Mouse (Mus musculus) kidney, adult 9 months (tissue): Measurements from ENCODE around the gene D930048N14Rik.
A peak's percentile ranks its signal among the peaks of the same experiment; 100 is the strongest.
"Not testable (repeated sequence)": the region's sequence is repeated elsewhere in the genome, so short reads cannot be mapped to it uniquely, and the experiment has no call there.

ENCODE experiments used
- DNase-seq: peaks from one replicate; pipeline ENCODE4 v3.0.0; 2022

D930048N14Rik gene

DNA sequence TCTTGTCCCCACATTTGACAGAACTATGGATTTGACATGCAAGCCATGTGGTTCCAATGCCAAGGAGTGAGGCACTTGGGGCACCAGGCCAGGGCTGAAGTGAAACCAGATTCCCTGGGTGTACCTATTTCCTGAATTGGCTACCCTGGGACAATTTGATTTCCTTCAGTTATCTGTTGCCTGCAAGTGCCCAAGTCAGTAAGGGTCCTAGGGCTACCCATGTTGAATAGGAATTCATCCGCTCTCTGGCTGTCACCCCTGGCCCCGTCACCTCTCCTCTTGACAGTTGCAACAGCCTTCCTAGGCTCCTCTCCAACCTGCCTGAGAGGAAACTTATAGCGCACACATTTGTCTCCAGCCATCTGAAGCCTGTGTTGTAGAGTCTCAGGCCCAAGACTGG is 4.1 kb downstream of the D930048N14Rik start:
- no peak for DNase-seq

GRCm38 (mm10) chr11:51656798-51657521 is 6.2 kb downstream of the D930048N14Rik start:
- DNase-seq: peak; percentile 91

GRCm38 (mm10) chr11:51658291-51658690 is 7.5 kb downstream of the D930048N14Rik start:
- no peak for DNase-seq

DNA sequence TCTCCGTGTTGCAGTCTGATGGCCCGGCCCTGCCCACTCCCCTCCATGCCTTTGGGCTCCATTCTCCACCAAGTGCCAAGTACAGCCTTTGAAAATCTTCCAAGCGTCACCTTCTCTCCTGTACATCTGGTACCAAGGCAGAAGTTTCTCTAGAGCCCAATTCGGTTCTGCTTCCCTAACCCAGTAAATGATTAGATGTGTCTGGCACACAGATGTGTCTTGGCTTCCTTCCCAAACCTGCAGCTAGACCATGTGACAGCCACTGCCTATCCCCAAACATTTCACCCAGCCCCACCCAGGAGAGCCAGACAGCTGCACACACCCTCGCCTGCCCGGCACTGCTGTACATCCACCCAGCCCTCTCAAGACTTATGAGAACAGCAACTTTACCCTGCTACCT is 8.0 kb downstream of the D930048N14Rik start:
- DNase-seq: peak; percentile 97

GRCm38 (mm10) chr11:51661867-51662365 is 11.2 kb downstream of the D930048N14Rik start:
- peak; percentile 64 for DNase-seq

DNA sequence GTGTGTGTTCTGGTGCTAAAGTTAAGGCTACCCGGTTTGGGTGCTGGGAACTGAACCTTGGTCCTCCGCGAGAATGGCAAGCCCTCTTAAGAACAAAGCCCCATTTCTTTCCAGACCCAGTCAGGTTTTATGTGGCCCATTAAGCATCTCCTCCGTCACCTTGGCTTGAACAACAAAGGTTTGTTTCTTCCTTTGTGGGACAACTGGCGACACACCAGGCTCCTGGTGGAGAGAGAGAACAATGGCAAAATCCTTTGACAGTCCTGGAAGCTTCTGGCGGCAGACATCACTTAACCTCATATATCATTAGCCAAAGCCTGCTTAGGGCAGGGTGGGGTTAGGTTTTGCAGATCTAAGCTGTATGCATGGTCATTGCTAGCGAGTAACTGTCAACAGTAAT is 11.9 kb downstream of the D930048N14Rik start:
- no peak for DNase-seq

- DNase-seq: not testable (repeated sequence)
Measured at GRCm38 (mm10) chr11:51664747-51665146, 14.0 kb downstream of the D930048N14Rik start.

DNA sequence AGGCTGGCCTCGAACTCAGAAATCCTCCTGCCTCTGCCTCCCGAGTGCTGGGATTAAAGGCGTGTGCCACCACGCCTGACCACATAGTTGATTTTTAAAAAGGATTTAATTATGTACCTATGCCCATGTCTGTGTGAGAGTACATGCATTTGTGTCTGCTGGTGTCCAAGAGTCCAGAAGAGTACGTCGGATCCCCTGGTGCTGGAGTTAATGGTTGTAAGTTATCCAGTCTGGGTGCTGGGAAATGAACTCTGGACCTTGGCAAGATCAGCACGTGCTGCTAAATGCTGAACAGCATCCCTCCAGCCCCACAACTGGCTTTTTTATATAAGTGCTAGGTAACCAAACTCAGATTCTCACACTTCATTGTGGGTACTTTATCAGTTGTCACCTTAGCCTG is 20.1 kb downstream of the D930048N14Rik start:
- peak; percentile 54 for DNase-seq

- DNase-seq: no peak
Measured at GRCm38 (mm10) chr11:51671376-51671775, 20.6 kb downstream of the D930048N14Rik start.

DNA sequence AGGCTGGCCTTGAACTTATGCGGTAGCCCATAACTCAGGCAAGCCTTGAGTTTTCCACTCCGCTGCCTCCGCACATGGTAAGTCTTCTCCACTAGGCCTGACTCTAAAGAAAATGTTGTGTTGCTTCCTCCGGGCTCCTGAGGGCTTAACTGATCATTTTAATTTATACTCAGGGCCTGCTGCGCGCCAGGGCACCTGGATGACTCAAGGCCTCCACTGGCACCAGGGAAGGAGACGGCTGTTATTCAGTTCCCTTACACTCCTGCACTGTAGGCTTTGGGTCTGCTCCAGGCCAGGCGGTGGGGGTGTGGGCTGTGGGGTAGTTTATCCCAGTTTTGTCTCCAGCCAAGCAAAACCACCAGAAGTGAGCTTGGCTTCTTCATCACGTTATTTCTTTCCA is 22.5 kb downstream of the D930048N14Rik start:
- DNase-seq: no peak

DNA sequence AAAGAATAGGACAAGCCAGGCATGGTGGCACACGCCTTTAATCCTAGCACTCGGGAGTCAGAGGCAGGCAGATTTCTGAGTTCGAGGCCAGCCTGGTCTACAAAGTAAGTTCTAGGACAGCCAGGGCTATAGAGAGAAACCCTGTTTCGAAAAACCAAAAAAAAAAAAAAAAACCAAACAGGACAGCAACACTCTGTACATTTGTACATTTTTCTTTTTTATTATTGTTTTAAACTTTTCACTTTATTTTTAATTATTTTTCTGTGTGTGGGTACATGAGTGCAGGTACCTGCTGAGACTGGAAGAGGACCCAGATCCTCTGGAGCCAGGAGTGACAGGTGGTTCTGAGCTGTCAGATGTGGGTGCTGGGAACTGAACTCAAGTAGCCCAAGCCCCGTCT is 24.6 kb downstream of the D930048N14Rik start:
- DNase-seq: no peak

GRCm38 (mm10) chr11:51677737-51678418 is 27.1 kb downstream of the D930048N14Rik start:
- DNase-seq: no peak

DNA sequence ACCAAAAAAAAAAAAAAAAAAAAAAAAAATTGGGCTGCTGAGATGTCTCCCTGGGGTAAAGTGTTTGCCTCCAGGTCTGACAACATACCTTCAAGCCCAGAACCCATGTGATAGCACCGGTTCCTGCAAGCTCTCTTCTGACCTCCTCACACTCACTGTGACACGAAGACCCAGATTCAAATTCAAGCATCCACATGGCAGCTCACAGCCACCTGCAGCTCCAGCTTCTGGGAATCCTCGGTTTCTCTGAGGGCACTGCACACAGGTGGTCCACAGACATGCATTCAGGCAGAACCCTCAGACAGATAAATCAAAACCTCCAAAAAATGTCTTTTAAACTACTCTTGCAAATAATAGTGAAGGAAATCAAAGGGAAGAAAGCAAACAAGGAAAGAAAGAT is 28.7 kb downstream of the D930048N14Rik start:
- DNase-seq: no peak

- peak; percentile 92 for DNase-seq
Measured at GRCm38 (mm10) chr11:51681324-51681975, 30.7 kb downstream of the D930048N14Rik start.

DNA sequence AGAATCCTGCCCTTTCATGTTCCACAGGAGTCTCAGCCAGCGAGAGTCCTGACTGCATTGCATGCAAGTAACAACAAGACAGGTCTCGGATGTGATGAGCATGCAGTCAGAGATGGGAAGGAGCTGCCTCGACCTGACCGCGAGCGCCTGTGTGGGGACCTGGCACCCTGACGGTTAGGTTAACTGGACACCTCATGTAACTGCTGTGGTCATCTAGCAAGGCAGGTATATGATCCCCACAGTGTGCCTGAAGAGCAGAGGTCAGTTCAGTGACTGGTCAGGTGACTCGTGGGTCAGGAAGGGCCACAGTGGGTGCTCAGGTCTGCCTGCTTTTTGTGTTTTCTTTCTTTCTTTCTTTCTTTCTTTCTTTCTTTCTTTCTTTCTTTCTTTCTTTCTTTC is 31.2 kb downstream of the D930048N14Rik start:
- no peak for DNase-seq

DNA sequence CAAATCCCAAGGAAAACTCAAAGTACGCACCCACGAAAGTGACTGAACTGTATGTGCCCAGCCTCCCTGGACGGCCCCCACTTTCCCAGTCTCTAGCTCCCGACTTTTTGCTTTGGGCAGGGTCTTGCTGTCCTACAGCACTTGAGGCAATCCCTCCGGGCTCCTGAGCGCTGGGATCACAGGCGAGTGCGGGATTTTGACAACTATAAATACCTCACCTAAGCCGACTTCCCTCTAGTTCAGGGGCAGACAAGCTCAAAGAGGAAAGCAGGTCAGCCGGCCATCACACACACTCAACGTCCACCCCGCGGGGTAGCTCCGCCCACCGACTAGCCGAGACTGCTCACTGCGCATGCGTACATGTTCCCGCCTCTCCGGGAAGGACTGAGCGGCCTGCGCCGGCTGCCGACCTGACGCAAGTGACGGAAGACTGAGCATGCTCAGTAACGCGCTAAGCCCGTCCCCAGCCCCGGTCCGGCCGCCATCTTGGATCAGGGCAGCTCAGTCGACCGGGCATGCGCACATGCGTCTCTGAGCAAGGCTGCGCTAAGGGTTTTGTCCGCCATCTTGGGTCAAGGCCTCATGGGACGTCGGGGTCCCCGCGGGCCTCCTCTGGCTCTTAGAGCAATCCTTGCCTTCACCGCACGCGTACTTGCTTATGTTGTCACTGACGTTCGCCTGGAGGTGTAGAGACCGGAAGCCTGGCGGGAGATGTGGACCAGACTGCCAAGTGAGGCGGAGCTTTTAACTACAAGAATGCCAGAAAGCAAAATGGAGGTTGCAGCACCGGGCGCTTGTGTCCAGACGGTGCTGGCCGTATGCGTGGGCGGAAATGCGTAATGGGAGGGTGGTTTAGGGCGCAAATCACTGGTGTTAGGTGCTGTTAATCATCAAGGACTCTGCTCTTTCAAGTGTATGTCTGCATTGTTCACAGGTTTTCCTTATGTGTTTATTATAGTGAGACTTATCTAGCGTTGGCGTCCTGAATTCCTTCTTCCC is 37.9 kb downstream of the D930048N14Rik start, which contains the start of gene 0610009B22Rik:
TSS of gene 0610009B22Rik (minus strand) at position 545 of the 999 bp plus-strand sequence.
- DNase-seq: peak; percentile 100

- DNase-seq: no peak
Measured at GRCm38 (mm10) chr11:51689343-51689742, 38.6 kb downstream of the D930048N14Rik start.

DNA sequence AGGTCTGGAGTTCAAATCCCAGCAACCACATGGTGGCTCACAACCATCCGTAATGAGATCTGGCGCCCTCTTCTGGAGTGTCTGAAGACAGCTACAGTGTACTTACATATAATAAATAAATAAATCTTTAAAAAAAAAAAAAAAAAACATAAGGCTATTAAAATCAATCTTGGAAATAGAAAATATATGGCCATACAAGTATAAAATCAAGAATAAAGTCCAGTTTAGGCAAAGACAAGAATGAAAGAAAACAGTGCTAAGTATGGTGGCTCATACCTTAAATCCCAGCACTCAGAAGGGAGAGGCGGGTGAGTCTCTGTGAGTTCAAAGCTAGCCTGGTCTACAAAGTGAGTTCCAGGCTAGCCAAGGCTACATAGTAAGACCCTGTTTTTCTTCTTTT is 39.8 kb downstream of the D930048N14Rik start:
- DNase-seq: not testable (repeated sequence)

- no peak for DNase-seq
Measured at GRCm38 (mm10) chr11:51694984-51695383, 44.2 kb downstream of the D930048N14Rik start.

DNA sequence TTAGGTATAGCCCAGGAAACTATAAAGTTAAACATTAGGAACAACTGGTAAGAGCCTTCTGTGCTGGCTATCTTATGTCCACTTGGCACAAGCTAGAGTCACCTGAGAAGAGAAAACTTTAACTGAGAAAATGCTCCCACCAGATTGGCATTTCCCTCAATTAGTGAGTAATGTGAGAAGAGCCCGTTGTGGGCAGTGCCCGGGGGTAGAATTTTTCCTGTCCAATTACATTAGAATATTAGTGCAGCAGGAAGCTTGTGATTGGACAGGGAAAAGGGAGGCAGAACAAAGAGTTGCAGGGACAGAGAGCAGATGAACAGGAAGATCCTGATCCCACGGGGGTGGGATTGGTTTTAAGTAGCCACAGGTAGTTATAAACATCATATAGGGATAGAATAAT is 52.1 kb downstream of the D930048N14Rik start:
- DNase-seq: no peak

DNA sequence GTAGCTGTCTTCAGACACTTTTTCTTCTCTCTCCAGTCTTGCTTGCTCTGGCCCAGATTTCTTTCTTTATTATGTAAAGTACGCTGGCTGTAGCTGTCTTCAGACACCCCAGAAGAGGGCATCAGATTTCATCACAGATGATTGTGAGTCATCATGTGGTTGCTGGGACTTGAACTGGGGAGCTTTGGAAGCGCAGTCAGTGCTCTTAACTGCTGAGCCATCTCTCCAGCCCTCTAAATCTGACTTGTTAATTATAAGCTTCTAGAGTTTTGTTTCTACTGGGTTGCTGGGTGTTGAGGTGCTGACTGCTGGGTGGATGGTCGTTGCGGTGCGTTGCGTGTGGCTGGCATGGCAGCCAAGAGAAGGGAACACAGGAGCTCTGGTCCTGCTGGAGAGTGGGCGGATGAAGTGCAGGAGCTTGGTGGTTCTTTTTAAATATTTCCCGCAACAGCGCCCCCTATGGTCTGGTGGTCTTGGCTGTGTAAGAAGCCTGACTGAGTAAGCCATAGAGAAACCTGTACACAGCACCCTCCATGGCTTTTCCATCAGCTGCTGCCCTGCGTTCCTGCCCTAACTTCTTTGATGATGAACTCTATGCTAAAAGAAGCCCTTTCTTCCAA is 52.7 kb downstream of the D930048N14Rik start:
- DNase-seq: peak; percentile 30

- no peak for DNase-seq
Measured at GRCm38 (mm10) chr11:51706451-51706850, 55.7 kb downstream of the D930048N14Rik start.
